Mouse (Mus musculus) embryonic fibroblast, embryonic 13.5 days (primary cell): ENCODE results near the gene 4930519G04Rik.
"Not testable (repeated sequence)": the region's sequence is repeated elsewhere in the genome, so short reads cannot be mapped to it uniquely, and the experiment has no call there.

Experiments
- CTCF ChIP-seq: IDR thresholded peaks from 2 replicates; pipeline ENCODE4 v1.5.1; 2011; ENCODE audit warnings: mild to moderate bottlenecking, control low read depth, low read length, moderate library complexity, borderline replicate concordance; ENCODE audit not compliant: insufficient read depth
- POLR2A ChIP-seq: IDR thresholded peaks from 2 replicates; pipeline ENCODE4 v1.6.1; 2011; ENCODE audit warnings: low read depth, mild to moderate bottlenecking, control low read depth, low read length, moderate library complexity

DNA sequence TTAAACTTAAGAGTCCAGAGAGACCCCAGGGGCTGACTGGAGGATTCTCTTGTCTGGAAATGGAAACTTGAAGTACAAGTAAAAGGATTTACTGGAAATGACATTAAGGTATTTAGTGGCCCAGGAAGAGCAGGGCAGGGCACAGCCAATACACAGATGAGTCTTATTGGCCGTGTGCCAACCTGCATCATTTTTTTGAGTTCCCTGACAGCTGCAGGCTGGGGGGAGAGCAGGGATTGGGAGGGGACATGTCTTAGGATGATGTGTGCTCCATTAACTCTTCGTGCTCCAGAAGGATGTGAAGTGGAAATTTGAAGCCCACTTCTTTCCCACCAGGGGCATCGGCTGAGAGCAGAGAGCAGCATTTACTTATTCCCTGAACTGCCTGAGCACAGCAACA lies 11.3 kb upstream of the 4930519G04Rik start:
- not testable (repeated sequence) for TF ChIP-seq POLR2A, CTCF
